Mouse (Mus musculus): Measurements from ENCODE around the gene Oprl1. TPM values are rescaled to one million over a fixed set of nuclear protein-coding genes. Genes with fewer than 3 reads are reported as not detected.

The Oprl1 gene
- polyA plus RNA-seq, 1 experiment = 0.20 TPM

DNA sequence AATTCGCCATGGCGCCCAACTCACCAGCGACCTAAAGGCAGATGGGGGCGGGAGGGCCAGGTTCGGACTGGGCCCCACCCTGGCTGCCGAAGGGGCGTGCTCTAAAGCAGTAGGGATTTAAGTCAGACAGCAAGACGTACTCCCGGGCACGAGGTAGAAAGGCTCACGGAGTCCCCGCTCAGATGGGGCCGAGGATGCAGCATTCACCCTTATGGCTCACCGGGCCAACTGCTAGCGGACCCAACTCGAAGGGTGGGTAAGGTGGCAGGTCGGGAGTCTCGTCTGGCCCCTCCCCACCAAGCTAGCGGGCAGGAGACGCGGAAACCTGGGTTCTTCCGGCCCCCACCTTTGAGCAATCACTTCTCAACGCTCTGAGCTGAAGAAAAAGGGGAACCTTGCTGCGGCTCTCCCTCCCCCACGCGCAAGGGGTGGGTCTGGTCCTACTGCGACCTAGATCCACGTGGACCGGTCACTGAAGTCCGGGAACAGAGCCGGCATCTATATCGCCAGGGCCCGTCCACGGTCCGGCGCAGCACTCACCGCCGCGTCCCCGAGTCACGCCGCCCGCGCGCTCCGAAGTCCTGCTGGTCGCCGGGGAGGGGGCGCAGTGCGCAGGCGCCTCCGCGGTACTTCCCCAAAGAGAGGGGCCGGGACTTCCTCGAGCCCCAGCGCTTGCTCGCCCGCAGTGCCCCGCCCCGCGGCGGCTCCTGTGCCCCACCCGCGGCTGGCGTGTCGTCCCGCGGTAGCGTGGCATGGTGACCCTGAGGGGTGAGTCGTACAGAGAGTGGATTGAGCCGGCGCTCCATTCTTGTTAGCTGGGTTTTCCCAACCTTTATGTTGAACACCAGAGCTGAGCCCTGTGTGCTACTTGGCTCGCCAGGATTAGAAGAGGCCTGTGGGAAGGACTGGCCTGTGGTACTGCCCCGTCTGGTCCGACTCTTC is 21.2 kb upstream of the Oprl1 start, which contains the start of gene Rgs19:
Gene Rgs19, minus strand, starts transcription at position 639 of the 942 bp plus-strand sequence.
- DNase-seq (ENCODE audit: low read depth) = peak; percentile 9

DNA sequence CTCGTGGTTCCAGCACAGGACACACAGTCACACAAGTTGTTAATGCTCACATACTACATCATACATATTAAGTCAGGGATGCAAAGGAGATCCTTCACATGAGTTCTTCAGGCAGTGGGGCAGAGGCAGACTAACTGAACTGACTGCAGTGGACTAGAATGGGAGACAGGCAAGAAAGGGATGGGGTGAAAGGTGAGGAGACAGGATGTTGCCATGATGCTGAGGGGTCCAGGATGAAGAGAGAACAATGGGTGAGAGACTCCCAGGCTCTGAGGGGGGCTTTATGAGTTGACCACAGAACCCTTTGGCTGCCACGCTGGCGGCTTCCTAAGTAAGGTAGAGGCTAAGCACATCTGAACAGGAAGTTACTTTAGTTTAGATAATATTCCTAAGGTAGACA is 20.2 kb upstream of the Oprl1 start:
- DNase-seq (ENCODE audit: low read depth) = no peak

- no peak for DNase-seq (ENCODE audit: low read depth)
Measured at GRCm38 (mm10) chr2:181695776-181696175, 19.0 kb upstream of the Oprl1 start.

DNA sequence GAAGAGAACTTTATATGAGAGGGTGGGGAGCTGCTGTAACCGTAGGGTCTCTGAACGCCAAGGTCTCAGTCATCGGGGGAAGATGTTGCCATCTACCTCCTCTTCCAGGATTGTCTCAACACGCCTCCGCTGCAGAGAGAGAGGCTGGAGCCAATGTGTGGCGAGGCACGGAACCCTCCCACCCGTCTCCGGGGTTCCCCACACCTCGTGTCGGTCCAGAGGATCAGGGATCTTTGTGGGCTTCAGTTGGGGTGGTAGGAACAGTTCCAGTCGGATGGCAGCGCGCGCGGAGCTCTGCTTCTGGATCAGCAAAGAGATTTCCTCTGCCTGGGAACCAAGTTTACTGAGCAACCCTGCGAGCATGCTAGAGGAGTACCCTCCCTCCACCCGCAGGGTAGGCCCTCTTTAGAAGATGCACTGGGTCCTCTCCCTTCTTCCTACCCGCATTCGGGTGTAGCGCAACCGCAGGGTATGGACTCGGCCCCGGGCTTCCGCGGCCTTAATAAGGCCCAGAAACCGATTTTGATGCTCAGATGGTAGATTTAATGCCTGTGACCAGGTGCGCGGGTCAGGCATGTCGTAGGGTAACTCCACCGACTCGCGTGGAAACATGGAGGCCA is 17.9 kb upstream of the Oprl1 start:
- no peak for DNase-seq (ENCODE audit: low read depth)

DNA sequence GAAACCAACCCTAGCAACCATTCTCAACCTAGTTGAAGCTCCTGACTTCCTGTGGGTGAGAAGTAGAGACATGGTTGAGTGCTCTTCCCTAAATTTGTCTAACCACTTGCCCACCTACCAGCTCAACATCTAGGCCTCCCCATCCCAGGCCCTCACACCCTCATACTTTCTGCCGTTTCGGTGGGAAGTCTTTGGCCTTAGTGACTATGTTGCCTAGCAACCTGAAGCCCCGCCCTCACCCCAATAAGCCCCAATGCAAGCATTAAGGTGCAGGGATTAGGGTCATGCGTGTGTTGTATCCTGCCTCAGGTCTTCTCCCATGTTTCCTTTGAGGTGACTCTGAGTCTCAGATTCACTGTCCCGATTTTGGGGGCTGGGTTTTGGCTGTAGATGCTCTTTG is 16.6 kb upstream of the Oprl1 start, which contains the start of gene Lkaaear1:
Gene Lkaaear1, minus strand, starts transcription at position 202 of the 400 bp plus-strand sequence.
- DNase-seq (ENCODE audit: low read depth) = no peak

DNA sequence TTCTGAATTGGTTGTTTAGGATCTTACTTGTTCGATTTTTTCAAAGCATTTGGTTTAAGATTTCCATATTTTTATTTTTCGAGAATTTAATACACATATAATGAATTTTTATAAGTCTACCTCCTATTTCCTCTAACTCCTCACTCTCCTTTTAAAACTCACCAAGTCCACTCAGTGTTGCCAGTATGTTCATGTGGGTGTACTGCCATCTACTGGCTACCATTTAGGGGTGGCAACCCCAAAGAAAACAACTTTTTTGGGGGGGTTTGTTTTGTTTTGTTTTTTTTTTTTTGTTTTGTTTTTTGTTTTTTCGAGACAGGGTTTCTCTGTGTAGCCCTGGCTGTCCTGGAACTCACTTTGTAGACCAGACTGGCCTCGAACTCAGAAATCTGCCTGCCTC is 8.1 kb upstream of the Oprl1 start:
- no peak for DNase-seq (ENCODE audit: low read depth)

DNA sequence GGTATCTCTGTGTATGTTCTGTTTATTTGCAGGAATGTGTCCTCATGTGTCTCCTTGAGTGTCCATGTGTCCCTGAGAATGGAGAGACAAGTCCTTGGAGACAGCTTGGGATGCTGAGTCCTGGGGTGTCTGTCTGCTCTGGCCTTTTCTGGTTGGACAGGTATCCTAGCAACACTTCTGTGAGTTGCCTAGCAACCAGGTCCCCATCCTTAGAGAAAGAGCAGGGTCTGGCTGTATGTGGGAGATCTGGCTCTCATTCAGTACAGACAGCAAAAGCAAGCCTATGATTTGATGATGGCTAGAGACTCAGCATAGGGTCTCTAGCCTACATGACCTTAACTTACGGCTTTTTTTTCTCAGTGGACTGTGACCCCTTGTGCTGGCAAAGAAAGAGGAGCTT is 1.1 kb upstream of the Oprl1 start:
- DNase-seq (ENCODE audit: low read depth) = no peak

- no peak for DNase-seq (ENCODE audit: low read depth)
Measured at GRCm38 (mm10) chr2:181715382-181715781, 566 bp downstream of the Oprl1 start.

DNA sequence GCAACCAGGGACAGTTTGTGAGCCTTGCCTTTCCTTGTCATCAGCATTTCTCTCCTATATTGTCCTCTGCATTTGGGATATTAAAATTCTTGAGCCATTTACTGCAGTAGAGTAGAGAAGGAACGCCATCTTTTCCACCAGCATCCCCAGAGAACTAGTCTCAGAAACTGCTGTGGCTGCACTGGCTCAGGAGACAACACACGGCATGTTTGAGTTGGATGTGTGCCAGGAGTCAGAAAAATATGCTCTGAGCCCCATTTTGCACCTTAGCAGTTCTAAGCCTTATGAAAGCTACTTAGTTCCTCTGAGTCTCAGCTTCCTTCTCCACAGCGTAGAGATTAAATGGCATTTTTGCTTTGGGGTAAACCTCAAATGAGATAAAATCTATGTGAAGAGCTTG is 2.2 kb downstream of the Oprl1 start:
- no peak for DNase-seq (ENCODE audit: low read depth)

- DNase-seq (ENCODE audit: low read depth) = no peak
Measured at GRCm38 (mm10) chr2:181720061-181720460, 5.2 kb downstream of the Oprl1 start.

DNA sequence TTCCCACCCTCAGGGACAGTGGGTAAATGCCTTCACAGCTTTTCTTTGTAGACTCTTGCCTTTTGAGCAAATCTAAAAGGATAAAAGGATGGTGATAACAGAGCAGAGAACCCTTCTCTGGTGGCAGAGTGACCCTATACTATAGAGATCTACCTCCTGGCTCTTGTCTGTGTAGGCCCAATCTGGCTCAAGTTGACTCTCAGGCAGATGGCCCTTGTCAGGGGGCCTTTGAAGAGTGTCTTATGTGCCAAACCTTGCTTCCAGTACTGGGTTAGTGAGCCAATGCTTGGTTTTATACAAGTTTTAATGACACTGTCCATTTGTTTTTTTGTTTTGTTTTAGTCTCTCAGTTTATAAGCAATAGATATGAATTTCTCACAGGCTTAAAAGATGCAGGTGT is 6.4 kb downstream of the Oprl1 start:
- DNase-seq (ENCODE audit: low read depth) = no peak

DNA sequence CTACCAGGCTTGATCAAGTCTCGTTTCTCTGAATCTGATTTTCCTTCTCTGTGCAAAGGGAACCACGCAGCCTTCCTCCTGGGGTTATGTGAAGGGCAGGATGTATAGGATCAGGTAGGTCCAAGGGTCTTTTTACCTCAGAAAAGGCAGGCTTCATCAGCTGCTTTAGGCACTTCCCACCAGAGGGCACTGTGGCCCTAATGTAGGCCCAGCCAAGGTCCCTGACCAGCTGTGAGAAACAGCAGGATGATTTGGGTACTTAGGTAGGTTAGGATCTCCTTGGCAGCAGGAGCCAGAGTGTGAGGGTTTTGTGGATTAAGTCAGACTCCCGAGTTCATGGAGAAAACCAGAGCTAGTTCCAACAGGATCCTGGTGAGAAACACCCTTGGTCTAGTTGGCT is 7.4 kb downstream of the Oprl1 start:
- DNase-seq (ENCODE audit: low read depth) = no peak

DNA sequence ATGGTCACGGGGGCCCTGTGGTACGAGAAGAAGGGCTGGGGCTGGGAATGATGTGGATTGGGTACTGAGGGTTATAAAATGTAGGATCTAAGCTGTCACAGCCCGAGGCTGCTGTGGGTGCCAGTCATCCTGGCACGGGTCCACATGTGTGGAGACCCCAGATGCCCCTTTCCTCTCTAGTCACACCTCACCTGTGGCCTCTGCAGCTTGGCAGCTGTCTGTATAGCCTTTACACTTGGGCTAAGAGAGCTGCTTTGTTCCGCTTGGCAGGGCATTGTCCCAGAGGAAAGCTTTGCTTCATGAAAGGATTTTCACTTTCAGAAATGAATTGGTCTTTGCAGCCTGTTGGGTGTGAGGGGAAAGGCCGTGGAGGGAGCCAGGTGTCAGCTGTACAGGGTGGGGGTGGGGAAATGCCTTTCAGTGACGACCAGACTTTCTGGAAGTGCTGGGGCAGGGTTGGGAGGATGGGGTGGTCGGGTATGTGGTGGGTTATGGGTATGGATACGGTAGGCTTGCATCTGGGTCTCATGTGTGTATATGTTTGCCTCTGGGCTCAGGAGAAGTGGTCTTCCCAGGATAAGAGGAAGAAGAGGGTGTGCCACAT is 12.9 kb downstream of the Oprl1 start:
- no peak for DNase-seq (ENCODE audit: low read depth)

GRCm38 (mm10) chr2:181730051-181730450 is 15.2 kb downstream of the Oprl1 start:
- no peak for DNase-seq (ENCODE audit: low read depth)

- no peak for DNase-seq (ENCODE audit: low read depth)
Measured at GRCm38 (mm10) chr2:181752626-181753025, 37.8 kb downstream of the Oprl1 start.

- DNase-seq (ENCODE audit: low read depth) = no peak
Measured at GRCm38 (mm10) chr2:181758147-181758725, 43.4 kb downstream of the Oprl1 start.

GRCm38 (mm10) chr2:181759041-181759440 is 44.2 kb downstream of the Oprl1 start:
- no peak for DNase-seq (ENCODE audit: low read depth)

DNA sequence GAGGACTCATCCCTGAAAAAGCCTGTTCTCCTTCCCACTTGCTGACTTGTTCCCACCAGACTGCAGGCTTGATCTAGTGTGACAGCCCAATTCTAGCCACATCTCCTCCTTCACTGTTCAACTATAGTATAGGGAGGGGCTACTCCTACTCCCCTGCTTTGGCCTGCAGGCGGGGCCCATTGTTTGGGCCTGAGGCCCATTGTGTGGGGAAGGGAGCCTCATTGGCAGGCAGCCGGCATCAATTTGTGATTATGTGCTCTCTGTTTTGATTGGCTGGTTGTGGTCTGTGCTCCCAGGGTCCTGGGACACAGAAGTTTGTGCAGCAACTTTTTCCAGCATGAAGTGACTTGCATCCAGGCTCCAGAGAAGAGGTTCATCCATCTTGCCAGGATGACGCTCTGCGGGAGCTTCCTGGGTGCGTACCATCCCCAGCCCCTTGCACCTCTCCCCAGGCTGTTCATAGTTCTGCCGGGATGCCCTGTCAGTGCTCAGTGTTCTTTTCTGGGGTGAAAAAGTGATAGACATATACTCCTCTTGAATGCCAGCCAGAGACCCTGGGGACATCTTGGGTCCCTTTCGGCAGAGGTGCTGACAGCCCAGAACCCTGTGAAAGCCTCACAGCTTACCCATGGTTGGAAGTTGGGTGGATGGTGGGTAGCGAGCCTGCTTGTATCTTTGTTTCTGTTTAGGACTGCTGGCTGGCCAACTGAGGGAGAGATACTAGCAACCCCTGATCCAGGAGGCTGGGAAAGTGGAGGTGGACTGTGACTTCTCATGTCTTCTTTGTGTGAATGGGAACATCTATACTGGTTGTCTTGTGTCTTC is 48.4 kb downstream of the Oprl1 start, which contains the start of gene Myt1:
Gene Myt1, plus strand, starts transcription at position 327 of the 825 bp plus-strand sequence.
- no peak for DNase-seq (ENCODE audit: low read depth)

DNA sequence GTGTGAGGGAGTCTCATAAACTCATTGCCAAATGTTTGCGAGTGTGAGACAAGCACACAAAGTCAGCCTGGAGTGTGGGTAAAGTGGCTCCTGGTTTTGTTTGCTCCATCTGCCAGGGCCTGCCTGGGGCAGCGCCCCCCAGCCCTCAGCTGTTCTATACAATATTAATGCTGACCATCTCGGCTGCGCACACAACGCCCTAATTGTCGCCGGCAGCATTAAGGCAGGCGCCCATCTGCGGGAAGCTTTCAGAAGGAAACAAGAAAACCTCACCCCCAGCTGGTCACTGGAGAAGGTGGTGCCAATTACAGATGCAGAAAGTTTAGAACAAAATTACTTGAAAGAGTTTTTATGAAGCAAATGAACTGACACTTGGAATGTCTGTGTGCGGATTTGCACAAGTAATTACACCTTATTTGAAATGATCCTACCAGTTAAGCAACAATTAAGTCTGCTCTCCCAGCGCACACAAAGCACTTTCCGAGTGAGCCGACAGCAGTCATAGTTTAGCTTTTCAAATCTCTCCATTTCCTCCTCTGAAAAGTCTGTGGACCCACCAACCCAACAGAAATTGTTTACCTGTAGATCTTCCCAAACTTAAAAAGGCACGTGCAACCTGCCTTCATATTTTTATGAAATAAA is 49.2 kb downstream of the Oprl1 start:
- DNase-seq (ENCODE audit: low read depth) = no peak

DNA sequence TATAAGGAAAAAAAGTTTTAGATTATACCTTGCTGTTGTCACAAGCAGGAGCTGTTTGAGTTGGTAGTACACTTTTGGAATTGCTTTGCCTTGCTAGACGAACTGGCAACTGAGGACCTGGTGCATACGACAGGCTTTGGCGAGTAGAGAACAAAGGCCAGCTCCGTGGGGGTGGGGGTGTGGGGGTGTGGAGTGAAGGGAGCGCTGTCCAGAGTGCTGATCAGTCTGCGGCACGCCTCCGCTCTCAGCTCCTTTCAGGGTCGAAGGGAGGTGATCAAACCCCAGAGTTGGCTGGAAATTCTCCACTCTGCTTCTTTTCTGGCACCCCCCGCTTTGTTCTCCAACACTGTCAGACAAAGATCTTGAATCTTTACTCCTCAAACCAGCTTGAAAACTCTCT is 49.8 kb downstream of the Oprl1 start:
- no peak for DNase-seq (ENCODE audit: low read depth)

DNA sequence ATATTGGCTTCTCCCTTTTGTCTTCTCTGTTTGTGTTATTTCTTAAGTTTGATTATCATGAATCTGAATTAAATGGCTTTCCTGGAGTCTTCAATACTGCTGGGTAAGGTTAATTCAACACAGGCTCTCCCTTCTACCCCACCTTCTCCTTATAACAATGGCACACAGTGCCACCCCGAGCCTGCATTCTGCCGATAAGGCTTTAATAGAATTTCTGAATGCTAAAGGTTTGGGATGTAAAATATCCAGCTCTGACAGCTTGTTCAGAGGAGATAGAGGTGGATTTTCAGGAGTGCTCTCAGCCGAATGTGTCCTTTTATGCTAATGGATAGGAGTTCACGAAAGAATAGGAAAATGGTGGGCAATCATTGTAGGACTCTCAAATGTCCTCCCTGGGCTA is 50.4 kb downstream of the Oprl1 start:
- no peak for DNase-seq (ENCODE audit: low read depth)
